Mouse (Mus musculus) liver, embryonic 14.5 days (tissue): ENCODE measurements at regions not wholly inside any gene's neighbourhood (a gene's known extent, or its start where the extent isn't known, plus 50 kb on each side); places are given as distances from the start of the nearest gene placed in this dataset.

ENCODE experiments used
- CTCF ChIP-seq: IDR thresholded peaks from 2 replicates; pipeline ENCODE4 v1.5.1; 2016; ENCODE audit warnings: antibody characterized with exemption, low read depth, control low read depth
- EP300 ChIP-seq: IDR thresholded peaks from 2 replicates; pipeline ENCODE4 v1.6.1; 2016; ENCODE audit warnings: antibody characterized with exemption, low read depth

DNA sequence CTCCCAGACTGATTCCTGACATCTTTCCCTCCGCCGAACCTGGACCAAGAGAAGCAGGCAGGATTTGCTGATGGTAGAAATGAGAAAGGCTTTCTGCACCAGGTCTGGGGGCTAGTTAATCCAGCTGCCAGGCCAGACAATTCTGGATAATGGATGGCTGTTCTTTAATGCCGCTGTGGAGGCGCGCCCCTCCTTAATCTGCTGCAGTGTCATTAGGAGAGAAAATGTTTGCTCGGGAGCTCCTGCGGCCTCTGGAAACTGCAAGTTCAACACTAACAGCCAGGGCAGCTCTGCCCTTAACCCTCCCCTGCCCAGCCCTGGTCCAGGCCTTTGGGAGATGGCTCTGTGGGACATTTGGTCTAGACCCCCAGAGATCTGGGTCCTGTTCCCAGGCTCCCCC lies 380.5 kb downstream of the Ptpru start:
- TF ChIP-seq CTCF, result no peak
- TF ChIP-seq EP300, result no peak
